Mouse (Mus musculus) stomach, embryonic 14.5 days (tissue): Measurements from ENCODE around the gene Olfr447. TPM values are rescaled to one million over a fixed set of nuclear protein-coding genes. Genes with fewer than 3 reads are reported as not detected.

Experiments used
- polyA plus RNA-seq: library from polyadenylated mRNA; unstranded; fragments of >200 nt; fragmentation: Nextera tagmentation; extraction: Ambion mirVana; gene quantifications from 2 replicates; pipeline ENCODE4 v1.2.1, GENCODE M21; 2014

Olfr447 gene
- polyA plus RNA-seq, 1 experiment from 2014 or later, result not detected

Other genes starting within 250 kb of the Olfr447 start
- gene Tcaf1, start 198.8 kb upstream of the Olfr447 start, polyA plus RNA-seq, result 101 and 104 TPM in 2 replicates
- gene Olfr453, start 169.5 kb upstream of the Olfr447 start, polyA plus RNA-seq, result not detected in 2 replicates
- not detected in 2 replicates for gene Olfr38, start 152.5 kb upstream of the Olfr447 start, polyA plus RNA-seq
- not detected in 2 replicates for gene Olfr452, start 123.8 kb upstream of the Olfr447 start, polyA plus RNA-seq
- gene Olfr450, start 96.9 kb upstream of the Olfr447 start, polyA plus RNA-seq, result not detected in 2 replicates
- gene Olfr449, start 74.5 kb upstream of the Olfr447 start, polyA plus RNA-seq, result not detected in 2 replicates
- gene Olfr448, start 18.4 kb upstream of the Olfr447 start, polyA plus RNA-seq, result not detected in 2 replicates
- gene Olfr446, start 12.5 kb downstream of the Olfr447 start, polyA plus RNA-seq, result not detected in 2 replicates
- gene Olfr444, start 40.2 kb downstream of the Olfr447 start, polyA plus RNA-seq, result not detected in 2 replicates
- not detected in 2 replicates for gene Olfr441, start 197.5 kb downstream of the Olfr447 start, polyA plus RNA-seq
- gene Olfr237-ps1, start 237.7 kb downstream of the Olfr447 start, polyA plus RNA-seq, result not detected in 2 replicates